ENCODE assay signal across 8 mouse cellular contexts in genomic region chr9:61372510-61372975, GRCm38 (mm10). TPM values are rescaled to one million over a fixed set of nuclear protein-coding genes. Genes with fewer than 3 reads are reported as not detected.
DNase-seq lines count a peak whose midpoint lies in the region; ATAC-seq and TF ChIP-seq lines count a peak whose summit lies in the region.

No protein-coding gene starts in this region.

- TF ChIP-seq CTCF in bone marrow, adult 2 months (IDR thresholded peaks at IDR 0.05; ENCODE audit: control insufficient read depth, insufficient read depth, low read length), result no peak

- DNase-seq in kidney, postnatal 14 days, result no peak
- no peak for DNase-seq in thymus, adult 18-20 months
- DNase-seq in retina, embryonic 14.5 days (ENCODE audit: low spot score), result no peak

- ATAC-seq in kidney, embryonic 14.5 days (ENCODE audit: low FRiP score, low TSS enrichment), result peak; percentile 5; the same call in 1 of the 2 replicates
- peak; percentile 14 for ATAC-seq in forebrain, embryonic 16.5 days
- ATAC-seq in liver, embryonic 15.5 days (ENCODE audit: insufficient read depth), result peak; percentile 43
- peak; percentile 7; the same call in 1 of the 2 replicates for ATAC-seq in stomach, embryonic 14.5 days (ENCODE audit: insufficient number of reproducible peaks, insufficient read depth, low FRiP score, low read depth)

- H3K27me3 ChIP-seq in kidney, embryonic 14.5 days (ENCODE audit: control insufficient read depth, insufficient read depth, low read length), result no peaks in the 10 kb centered on the region
- no peaks in the 10 kb centered on the region for H3K27me3 ChIP-seq in forebrain, embryonic 16.5 days (replicated peaks; ENCODE audit: control insufficient read depth, insufficient read depth, low read length)
- peaks cover 66% of the 10 kb centered on the region for H3K27me3 ChIP-seq in liver, embryonic 15.5 days
- H3K27me3 ChIP-seq in stomach, embryonic 14.5 days (ENCODE audit: control insufficient read depth, insufficient read depth, low read length), result no peaks in the 10 kb centered on the region

- no peaks in the 10 kb centered on the region for H3K9me3 ChIP-seq in kidney, embryonic 14.5 days (ENCODE audit: control insufficient read depth, low read length)
- no peaks in the 10 kb centered on the region for H3K9me3 ChIP-seq in forebrain, embryonic 16.5 days (ENCODE audit: control insufficient read depth, low read length)
- H3K9me3 ChIP-seq in liver, embryonic 15.5 days (replicated peaks), result no peaks in the 10 kb centered on the region
- H3K9me3 ChIP-seq in stomach, embryonic 14.5 days (ENCODE audit: control insufficient read depth, low read depth, low read length), result no peaks in the 10 kb centered on the region

- 0 out of 2 replicates have a peak, but pooled peaks have one; percentile 2 for TF ChIP-seq POLR2A in bone marrow, adult 2 months (IDR thresholded peaks at IDR 0.05; ENCODE audit: borderline replicate concordance, control insufficient read depth, low read depth, low read length)

- WGBS in kidney, embryonic 14.5 days, result under 1% methylated on average over 42 of the region's 42 CpGs
- WGBS in bone marrow, adult 2 months, result under 1% methylated on average over 42 of the region's 42 CpGs
- under 1% methylated on average over 37 of the region's 42 CpGs for WGBS in forebrain, embryonic 16.5 days
- WGBS in liver, embryonic 15.5 days (ENCODE audit: insufficient replicate concordance), result under 1% methylated on average over 42 of the region's 42 CpGs
- under 1% methylated on average over 37 of the region's 42 CpGs for WGBS in stomach, embryonic 14.5 days

- H3K27ac ChIP-seq in kidney, embryonic 14.5 days (ENCODE audit: low read depth, low read length), result peak overlapping the region; percentile 98
- H3K27ac ChIP-seq in bone marrow, adult 2 months (ENCODE audit: control insufficient read depth, insufficient read depth, low read depth, low read length, poor library complexity), result peak overlapping the region; percentile 91
- peak overlapping the region; percentile 89 for H3K27ac ChIP-seq in forebrain, embryonic 16.5 days (ENCODE audit: low read length)
- H3K27ac ChIP-seq in liver, embryonic 15.5 days (replicated peaks), result peak overlapping the region; percentile 80
- peak overlapping the region; percentile 98 for H3K27ac ChIP-seq in stomach, embryonic 14.5 days (ENCODE audit: low read length)

- peak overlapping the region; percentile 96 for H3K9ac ChIP-seq in kidney, embryonic 14.5 days (ENCODE audit: low read depth, low read length)
- H3K9ac ChIP-seq in forebrain, embryonic 16.5 days (replicated peaks; ENCODE audit: low read depth, low read length), result peak overlapping the region; percentile 99
- H3K9ac ChIP-seq in liver, embryonic 15.5 days, result peak overlapping the region; percentile 69
- H3K9ac ChIP-seq in stomach, embryonic 14.5 days (replicated peaks; ENCODE audit: low read depth, low read length), result peak overlapping the region; percentile 98

- peaks cover 8% of the 10 kb centered on the region; the same call in 1 of the 2 replicates for H3K36me3 ChIP-seq in kidney, embryonic 14.5 days (ENCODE audit: control insufficient read depth, insufficient read depth, low read length)
- H3K36me3 ChIP-seq in forebrain, embryonic 16.5 days (ENCODE audit: control insufficient read depth, insufficient read depth), result no peaks in the 10 kb centered on the region
- no peaks in the 10 kb centered on the region; the same call in 1 of the 2 replicates for H3K36me3 ChIP-seq in liver, embryonic 15.5 days (replicated peaks)
- peaks cover 8% of the 10 kb centered on the region for H3K36me3 ChIP-seq in stomach, embryonic 14.5 days (ENCODE audit: control insufficient read depth, insufficient read depth, low read length)

- peak overlapping the region; percentile 95 for H3K4me2 ChIP-seq in kidney, embryonic 14.5 days (replicated peaks; ENCODE audit: low read depth, low read length)
- H3K4me2 ChIP-seq in forebrain, embryonic 16.5 days (ENCODE audit: low read length), result peak overlapping the region; percentile 77
- H3K4me2 ChIP-seq in liver, embryonic 15.5 days, result peak overlapping the region; percentile 98
- peak overlapping the region; percentile 84 for H3K4me2 ChIP-seq in stomach, embryonic 14.5 days (replicated peaks; ENCODE audit: low read depth, low read length)

- peak overlapping the region; percentile 96 for H3K4me3 ChIP-seq in kidney, embryonic 14.5 days (ENCODE audit: low read length)
- H3K4me3 ChIP-seq in bone marrow, adult 2 months (replicated peaks; ENCODE audit: control insufficient read depth, low read depth, low read length), result peak overlapping the region; percentile 92
- H3K4me3 ChIP-seq in forebrain, embryonic 16.5 days (replicated peaks; ENCODE audit: low read length), result peak overlapping the region; percentile 79
- peak overlapping the region; percentile 70 for H3K4me3 ChIP-seq in liver, embryonic 15.5 days (replicated peaks)
- H3K4me3 ChIP-seq in stomach, embryonic 14.5 days (ENCODE audit: low read depth, low read length), result peak overlapping the region; percentile 98

- peaks cover 60% of the 10 kb centered on the region for H3K4me1 ChIP-seq in kidney, embryonic 14.5 days (ENCODE audit: control insufficient read depth, insufficient read depth, low read length)
- peaks cover 3% of the 10 kb centered on the region for H3K4me1 ChIP-seq in bone marrow, adult 2 months (ENCODE audit: control insufficient read depth, insufficient read depth, low read length)
- peaks cover 61% of the 10 kb centered on the region for H3K4me1 ChIP-seq in forebrain, embryonic 16.5 days (replicated peaks; ENCODE audit: control insufficient read depth, insufficient read depth, low read length)
- peaks cover 93% of the 10 kb centered on the region for H3K4me1 ChIP-seq in liver, embryonic 15.5 days (replicated peaks)
- peaks cover 53% of the 10 kb centered on the region for H3K4me1 ChIP-seq in stomach, embryonic 14.5 days (ENCODE audit: control insufficient read depth, insufficient read depth, low read length)

RNA-seq across cellular contexts. Expression of gene Tle3, which starts 0.4 kb away (rescaled TPM):
- 29.6 and 33.7 TPM in 2 replicates for polyA plus RNA-seq in kidney, embryonic 14.5 days (2014; fragmentation: Nextera tagmentation; extraction: Ambion mirVana)
- 27.8 and 67.0 TPM in 2 replicates for polyA plus RNA-seq in bone marrow, adult 2 months (2011; ENCODE audit: insufficient read depth, insufficient read length, low replicate concordance, missing spikeins)
- polyA plus RNA-seq in forebrain, embryonic 16.5 days (2015; fragmentation: Nextera tagmentation; extraction: Ambion mirVana), result 36.8 and 42.5 TPM in 2 replicates
- polyA plus RNA-seq in liver, embryonic 15.5 days (2015; fragmentation: Nextera tagmentation; extraction: Ambion mirVana), result 3.0 and 4.0 TPM in 2 replicates
- 31.9 and 32.3 TPM in 2 replicates for polyA plus RNA-seq in stomach, embryonic 14.5 days (2014; fragmentation: Nextera tagmentation; extraction: Ambion mirVana)
